Mouse (Mus musculus) retina, postnatal 7 days (tissue): ENCODE data around the gene Mark3.

ENCODE experiments used
- DNase-seq: peaks from one replicate; pipeline ENCODE4 v3.0.0-alpha.2; 2012; ENCODE audit warnings: low read depth, low spot score

Gene Mark3

DNA sequence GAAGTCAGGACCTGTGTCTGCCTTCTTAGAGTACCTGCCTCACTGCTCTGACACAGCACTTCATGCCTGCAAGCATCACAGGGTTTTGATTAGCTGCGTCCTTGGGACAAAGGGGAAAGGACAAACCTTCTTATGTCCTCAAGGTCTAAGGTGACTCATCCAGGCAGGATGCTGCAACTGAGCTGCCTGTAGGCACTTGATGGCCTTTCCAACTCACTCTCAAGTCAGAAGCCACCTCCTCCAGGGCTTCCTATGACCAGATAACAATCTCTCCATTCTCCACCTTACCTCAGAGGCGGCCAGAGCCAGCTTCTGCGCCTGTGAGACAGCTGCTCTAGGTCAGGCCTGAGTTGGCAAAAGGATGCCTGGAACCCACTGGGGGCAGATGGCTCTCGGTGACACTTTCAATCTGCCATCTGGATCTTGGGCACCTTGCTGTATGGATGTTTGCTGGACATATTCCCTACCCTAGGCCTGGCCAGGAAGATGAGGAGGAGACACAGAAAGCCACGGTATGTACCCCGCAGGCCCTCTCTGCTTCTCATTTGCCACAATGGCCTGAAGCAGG lies 124.1 kb downstream of the Mark3 start:
- DNase-seq: no peak

- no peak for DNase-seq
Observed at GRCm38 (mm10) chr12:111699542-111699941, 125.2 kb downstream of the Mark3 start.

- no peak for DNase-seq
Observed at GRCm38 (mm10) chr12:111700920-111701458, 126.7 kb downstream of the Mark3 start.

- no peak for DNase-seq
Observed at GRCm38 (mm10) chr12:111703301-111703700, 129.0 kb downstream of the Mark3 start.

GRCm38 (mm10) chr12:111704609-111705008 lies 130.3 kb downstream of the Mark3 start:
- no peak for DNase-seq

DNA sequence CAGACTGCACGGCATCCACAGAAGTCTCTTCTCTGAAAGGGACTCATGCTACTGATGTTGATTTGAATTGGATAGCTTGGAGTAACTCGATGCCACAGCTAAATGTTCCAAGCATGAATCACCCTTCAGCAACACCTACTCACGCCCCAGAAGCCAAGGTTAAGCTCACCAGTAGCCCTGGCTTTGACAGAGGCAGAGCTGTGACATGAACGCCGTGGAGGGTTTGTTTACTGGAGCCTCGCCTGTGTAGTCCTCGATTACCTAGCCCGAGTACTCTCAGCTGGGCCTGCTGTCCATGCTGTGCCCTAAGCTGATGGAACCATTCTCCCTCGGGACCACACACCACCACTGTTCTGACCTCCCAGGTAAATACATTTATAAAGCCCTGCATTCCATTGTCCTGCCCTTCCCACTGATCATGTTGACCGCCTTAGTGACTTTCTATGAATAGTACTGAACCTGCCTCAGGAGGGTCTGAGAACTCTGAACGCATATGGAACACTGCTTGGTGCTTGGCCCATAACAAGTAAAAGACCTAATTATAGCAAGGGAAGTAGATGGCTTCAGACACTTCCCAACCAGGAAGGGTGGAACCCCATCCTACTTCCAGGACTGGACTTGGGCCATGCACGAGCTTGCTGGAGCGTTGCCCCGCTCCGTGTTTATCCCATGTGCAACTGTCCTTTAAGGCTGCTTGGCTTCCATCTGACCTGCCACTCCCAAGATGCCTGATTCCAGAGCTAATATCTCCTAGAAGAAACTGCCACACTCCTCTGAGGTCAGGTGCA lies 131.1 kb downstream of the Mark3 start:
- no peak for DNase-seq
